Mouse (Mus musculus) limb, embryonic 15.5 days (tissue): ENCODE data around the gene Akr1b8. TPM values are rescaled to one million over a fixed set of nuclear protein-coding genes. Genes with fewer than 3 reads are reported as not detected.
"Not testable (repeated sequence)": the region's sequence is repeated elsewhere in the genome, so short reads cannot be mapped to it uniquely, and the experiment has no call there.

Source experiments
- ATAC-seq: fragments of 200-750 bp; cut with Nextera tagmentation; 2 replicates; pipeline ENCODE4 v1.8.0; 2017; ENCODE audit warnings: low read depth, moderate TSS enrichment; ENCODE audit not compliant: insufficient number of reproducible peaks, low FRiP score, low TSS enrichment
- H3K27ac ChIP-seq: fragments of 300-500 bp; sonication (generic); 2 replicates; pipeline ENCODE4 v1.5.1; 2015; ENCODE audit warnings: moderate library complexity, mild to moderate bottlenecking, inconsistent platforms
- H3K27me3 ChIP-seq: fragments of 300-500 bp; sonication (generic); 2 replicates; pipeline ENCODE4 v1.6.1; 2015; ENCODE audit warnings: inconsistent platforms
- H3K36me3 ChIP-seq: fragments of 300-500 bp; sonication (generic); 2 replicates; pipeline ENCODE4 v1.6.1; 2015; ENCODE audit warnings: inconsistent platforms
- H3K4me1 ChIP-seq: fragments of 300-500 bp; sonication (generic); 2 replicates; pipeline ENCODE4 v1.6.1; 2015; ENCODE audit warnings: inconsistent platforms
- H3K4me2 ChIP-seq: fragments of 300-500 bp; sonication (generic); 2 replicates; pipeline ENCODE4 v1.6.1; 2015; ENCODE audit warnings: mild to moderate bottlenecking, inconsistent platforms
- H3K4me3 ChIP-seq: fragments of 300-500 bp; sonication (generic); 2 replicates; pipeline ENCODE4 v1.5.1; 2015; ENCODE audit warnings: mild to moderate bottlenecking, inconsistent platforms
- H3K9ac ChIP-seq: fragments of 300-500 bp; sonication (generic); 2 replicates; pipeline ENCODE4 v1.6.1; 2015; ENCODE audit warnings: inconsistent platforms
- H3K9me3 ChIP-seq: fragments of 300-500 bp; sonication (generic); 2 replicates; pipeline ENCODE4 v1.6.1; 2016; ENCODE audit warnings: inconsistent platforms
- WGBS: fragments of 180-500 bp; shearing (Covaris S2); methylation state at CpG from one replicate; pipeline ENCODE4 v1.1.7; 2015; 5-methylcytosine and 5-hydroxymethylcytosine counted together
- polyA plus RNA-seq: library from polyadenylated mRNA; unstranded; fragments of >200 nt; fragmentation: Nextera tagmentation; extraction: Ambion mirVana; gene quantifications from 2 replicates; pipeline ENCODE4 v1.2.1, GENCODE M21; 2015

The Akr1b8 gene
- polyA plus RNA-seq, 1 experiment from 2014 or later: 5.7 TPM

DNA sequence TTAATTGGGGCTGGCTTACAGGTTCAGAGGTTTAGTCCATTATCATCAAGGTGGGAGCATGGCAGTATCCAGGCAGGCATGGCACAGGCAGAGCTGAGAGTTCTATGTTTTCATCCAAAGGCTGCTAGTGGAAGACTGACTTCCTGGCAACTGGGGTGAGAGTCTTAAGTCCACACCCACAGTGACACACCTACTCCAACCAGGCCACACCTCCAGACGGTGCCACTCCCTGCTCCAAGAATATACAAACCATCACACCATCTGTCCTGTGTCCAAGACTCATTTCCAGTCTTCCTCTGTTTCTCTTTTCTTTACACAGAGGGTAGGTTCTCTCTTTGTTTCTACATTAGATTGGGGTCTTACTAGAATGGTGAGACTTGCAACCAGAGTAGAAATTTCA is 59.5 kb downstream of the Akr1b8 start:
- H3K4me1 ChIP-seq, H3K4me2 ChIP-seq, H3K36me3 ChIP-seq, H3K27ac ChIP-seq, H3K9ac ChIP-seq, H3K4me3 ChIP-seq, ATAC-seq, H3K27me3 ChIP-seq, H3K9me3 ChIP-seq: not testable (repeated sequence)
- WGBS: 52% methylated on average over 1 of the region's 1 CpGs

DNA sequence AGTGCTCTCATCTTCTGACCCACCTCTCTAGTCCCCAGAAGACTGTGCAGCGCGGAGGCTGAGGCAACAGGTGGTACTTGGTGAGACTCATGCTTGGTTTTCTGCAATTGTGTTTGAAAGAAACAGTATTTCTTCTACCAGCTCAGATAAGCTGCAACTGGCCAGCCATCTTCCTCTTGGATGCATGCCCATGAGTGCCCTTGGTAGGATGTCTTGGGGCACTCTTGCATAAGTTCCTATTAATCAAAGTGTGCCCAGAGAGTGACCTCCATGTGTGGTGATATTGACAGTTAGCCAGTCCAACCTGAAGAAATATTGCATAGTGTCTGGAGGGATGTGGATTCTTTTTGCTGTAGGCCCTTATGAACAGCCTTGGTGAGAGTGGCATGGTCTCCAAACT is 62.6 kb downstream of the Akr1b8 start:
- no peak for ATAC-seq
- 91% methylated on average over 2 of the region's 2 CpGs for WGBS

More for the DNA sequence above, 62.6 kb downstream of the Akr1b8 start:
- Histone ChIP-seq H3K4me1 (no peaks in the 10 kb centered on the region), H3K4me2 (no peak overlapping the region), H3K27me3 (no peaks in the 10 kb centered on the region), H3K27ac (no peak overlapping the region), H3K9me3 (no peaks in the 10 kb centered on the region), H3K9ac (no peak overlapping the region), H3K36me3 (no peaks in the 10 kb centered on the region), H3K4me3 (no peak overlapping the region)

Other genes starting within 250 kb of the Akr1b8 start
- 47.6 and 47.8 TPM in 2 replicates for gene Slc35b4, start 177.0 kb upstream of the Akr1b8 start, polyA plus RNA-seq
- gene Akr1b3, start 36.6 kb upstream of the Akr1b8 start, polyA plus RNA-seq: 140 and 166 TPM in 2 replicates
- 10.0 and 12.2 TPM in 2 replicates for gene Akr1b10, start 30.1 kb downstream of the Akr1b8 start, polyA plus RNA-seq
- gene Akr1b7, start 58.2 kb downstream of the Akr1b8 start, polyA plus RNA-seq: 0.12 TPM in 1 of 2 replicates, not detected in the other
- gene Bpgm, start 122.1 kb downstream of the Akr1b8 start, polyA plus RNA-seq: 43.2 and 45.4 TPM in 2 replicates
- gene Cald1, start 244.4 kb downstream of the Akr1b8 start, polyA plus RNA-seq: 272 and 288 TPM in 2 replicates